Mouse (Mus musculus): ENCODE data around the gene Ccm2l. TPM values are rescaled to one million over a fixed set of nuclear protein-coding genes. Genes with fewer than 3 reads are reported as not detected.

Gene Ccm2l
- polyA plus RNA-seq, 1 experiment from 2014 or later: 2.8 TPM

DNA sequence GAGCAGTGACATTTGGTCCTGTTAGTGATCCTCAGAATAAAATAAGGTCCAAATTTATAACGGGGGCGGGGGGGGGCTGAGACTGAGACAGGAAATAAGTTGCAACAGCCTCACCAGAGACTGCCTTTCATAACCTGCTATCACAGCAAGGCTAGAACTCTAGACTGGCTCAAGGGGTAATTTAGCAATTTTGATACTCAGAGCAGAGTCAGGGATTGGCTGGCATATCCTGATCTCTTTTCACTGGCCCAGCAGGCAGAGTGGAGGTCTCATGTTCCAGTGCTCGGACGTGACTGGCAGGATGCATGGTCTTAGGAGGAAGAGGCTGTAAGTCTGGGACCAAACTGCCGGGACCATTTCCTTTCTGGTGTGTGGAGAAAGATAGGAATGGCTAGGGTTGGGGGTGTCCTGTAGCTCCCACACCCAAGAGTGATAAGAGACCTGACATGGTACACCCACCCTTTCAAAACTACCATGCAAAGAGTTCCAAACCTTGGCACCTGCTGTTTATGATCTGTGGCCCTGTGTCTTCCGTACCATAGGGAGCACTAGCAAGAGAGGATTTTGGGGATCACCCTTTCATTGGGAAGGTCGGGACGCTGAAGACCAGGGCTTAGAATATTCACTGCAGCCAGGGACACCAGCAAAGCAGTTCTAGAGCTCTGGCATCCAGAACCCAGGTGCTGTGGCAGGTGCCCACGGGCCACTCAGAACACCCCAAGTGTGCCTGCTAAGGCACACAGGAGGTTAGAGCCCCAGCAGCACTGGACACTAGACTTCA, 1.4 kb upstream of the Ccm2l start:
- ATAC-seq (ENCODE audit: low read depth): no peak
- Histone ChIP-seq H3K9me3 (ENCODE audit: control insufficient read depth, low read length) (no peaks in the 10 kb centered on the region), H3K4me2 (ENCODE audit: low read depth, low read length) (no peak overlapping the region), H3K36me3 (ENCODE audit: control insufficient read depth, insufficient read depth, low read length) (no peaks in the 10 kb centered on the region), H3K4me3 (ENCODE audit: low read length) (no peak overlapping the region), H3K9ac (ENCODE audit: low read length) (no peak overlapping the region), H3K4me1 (replicated peaks; ENCODE audit: control insufficient read depth, insufficient read depth, low read length) (no peaks in the 10 kb centered on the region), H3K27me3 (ENCODE audit: control insufficient read depth, insufficient read depth, low read depth, low read length) (0 out of 2 replicates have a peak, but pooled peaks cover 4% of the 10 kb centered on the region), H3K27ac (ENCODE audit: low read length) (peak overlapping the region; percentile 12; the same call in 1 of the 2 replicates)
- 57% methylated on average over 9 of the region's 9 CpGs for WGBS

DNA sequence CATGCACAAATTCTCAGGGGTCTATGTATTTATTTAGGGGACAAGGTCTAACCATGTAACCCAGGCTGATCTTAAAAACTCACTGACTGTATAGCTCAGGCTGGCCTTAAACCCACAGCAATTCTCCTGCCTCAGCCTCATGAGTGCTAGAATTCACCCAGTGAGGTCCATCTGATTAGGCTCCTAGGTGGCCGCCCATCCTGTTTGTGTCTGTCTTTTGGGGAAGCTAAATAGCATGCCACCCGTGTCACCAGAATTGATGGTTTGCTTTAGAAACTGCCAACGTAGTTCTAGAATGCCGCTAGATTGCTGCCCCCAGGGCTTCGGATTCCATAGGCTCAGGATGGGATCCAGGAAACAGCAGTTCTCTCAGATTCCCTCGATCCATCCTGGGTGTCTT, 1.2 kb downstream of the Ccm2l start:
- peak overlapping the region; percentile 39 for H3K4me2 ChIP-seq (ENCODE audit: low read depth, low read length)
- peaks cover 25% of the 10 kb centered on the region for H3K27me3 ChIP-seq (ENCODE audit: control insufficient read depth, insufficient read depth, low read depth, low read length)
- no peaks in the 10 kb centered on the region for H3K36me3 ChIP-seq (ENCODE audit: control insufficient read depth, insufficient read depth, low read length)
- no peak overlapping the region for H3K9ac ChIP-seq (ENCODE audit: low read length)
- 47% methylated on average over 6 of the region's 6 CpGs for WGBS
- H3K27ac ChIP-seq (ENCODE audit: low read length): peak overlapping the region; percentile 79
- peak overlapping the region; percentile 30 for H3K4me3 ChIP-seq (ENCODE audit: low read length)
- H3K9me3 ChIP-seq (ENCODE audit: control insufficient read depth, low read length): no peaks in the 10 kb centered on the region
- no peaks in the 10 kb centered on the region; the same call in 1 of the 2 replicates for H3K4me1 ChIP-seq (replicated peaks; ENCODE audit: control insufficient read depth, insufficient read depth, low read length)
- no peak for ATAC-seq (ENCODE audit: low read depth)

DNA sequence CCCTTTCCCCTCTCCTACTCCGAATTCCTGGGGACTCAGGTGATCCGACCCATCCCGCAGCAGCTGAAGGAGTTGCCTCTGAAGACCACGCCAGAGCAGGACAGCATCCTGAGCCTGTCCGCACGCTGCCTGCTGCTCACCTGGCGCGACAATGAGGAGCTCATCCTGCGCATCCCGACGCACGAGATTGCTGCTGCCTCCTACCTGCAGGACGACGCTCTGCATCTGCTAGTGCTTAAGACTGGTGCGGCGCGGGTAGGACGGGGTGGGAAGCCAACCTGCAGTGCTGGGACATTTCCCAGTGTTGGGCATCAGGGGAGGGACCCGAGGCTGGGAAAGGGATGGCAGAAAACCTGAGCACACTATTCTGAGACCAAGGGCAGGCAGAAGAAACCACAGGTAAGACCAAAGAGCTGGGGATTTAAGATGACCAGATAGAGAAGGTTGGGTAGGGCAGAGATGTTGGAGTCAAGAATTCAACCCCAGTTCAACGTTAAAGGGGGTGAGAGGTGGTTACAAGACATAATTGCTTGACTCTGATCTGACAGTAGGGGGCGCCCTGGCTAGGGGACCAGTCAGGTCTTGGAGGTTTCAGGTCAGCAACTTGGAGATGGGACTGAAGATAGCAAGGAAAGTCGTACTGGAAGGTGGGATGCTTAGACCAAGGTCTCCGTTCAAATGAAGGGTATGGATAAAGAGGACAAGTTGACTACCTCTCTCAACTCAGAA, 5.2 kb downstream of the Ccm2l start:
- no peak overlapping the region for H3K27ac ChIP-seq (ENCODE audit: low read length)
- 16% methylated on average over 23 of the region's 23 CpGs for WGBS
- no peaks in the 10 kb centered on the region; the same call in 1 of the 2 replicates for H3K4me1 ChIP-seq (replicated peaks; ENCODE audit: control insufficient read depth, insufficient read depth, low read length)
- H3K9ac ChIP-seq (ENCODE audit: low read length): no peak overlapping the region
- H3K4me3 ChIP-seq (ENCODE audit: low read length): no peak overlapping the region
- peaks cover 37% of the 10 kb centered on the region for H3K27me3 ChIP-seq (ENCODE audit: control insufficient read depth, insufficient read depth, low read depth, low read length)
- H3K36me3 ChIP-seq (ENCODE audit: control insufficient read depth, insufficient read depth, low read length): no peaks in the 10 kb centered on the region
- ATAC-seq (ENCODE audit: low read depth): no peak
- H3K4me2 ChIP-seq (ENCODE audit: low read depth, low read length): no peak overlapping the region
- no peaks in the 10 kb centered on the region for H3K9me3 ChIP-seq (ENCODE audit: control insufficient read depth, low read length)

DNA sequence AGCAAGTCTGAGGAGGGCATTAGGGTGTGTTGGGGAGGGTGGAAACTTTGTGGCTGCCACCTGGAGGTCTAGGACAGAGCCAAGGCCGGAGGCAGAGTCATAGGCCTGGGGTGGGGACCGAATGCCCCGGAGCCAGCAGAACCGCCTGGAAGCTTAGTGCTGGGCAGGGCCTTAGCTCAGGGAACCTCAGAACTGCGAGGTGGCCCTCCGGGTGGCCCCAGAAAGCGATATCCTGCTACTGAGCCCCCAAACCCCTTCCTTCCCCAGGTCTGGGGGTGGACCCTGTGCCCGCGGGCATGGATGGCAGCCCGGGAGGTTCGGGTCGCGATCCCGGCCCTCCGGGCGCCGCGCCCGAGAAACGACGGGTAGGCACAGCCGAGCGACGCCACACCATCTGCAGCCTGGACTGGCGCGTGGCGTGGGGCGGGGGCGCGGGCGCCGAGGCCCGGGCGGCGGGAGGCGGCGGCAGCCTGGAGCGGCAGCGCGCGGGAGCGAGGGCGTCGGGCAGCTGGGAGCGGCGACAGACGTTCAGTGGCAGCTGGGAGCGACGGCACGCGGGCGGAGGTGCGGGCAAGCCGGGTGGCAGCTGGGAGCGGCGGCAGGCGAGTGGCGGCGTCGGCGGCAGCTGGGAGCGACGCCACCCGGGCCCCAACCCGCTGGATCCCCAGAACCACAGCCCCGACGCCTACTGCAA, 5.9 kb downstream of the Ccm2l start:
- no peaks in the 10 kb centered on the region for H3K36me3 ChIP-seq (ENCODE audit: control insufficient read depth, insufficient read depth, low read length)
- H3K9me3 ChIP-seq (ENCODE audit: control insufficient read depth, low read length): no peaks in the 10 kb centered on the region
- H3K27me3 ChIP-seq (ENCODE audit: control insufficient read depth, insufficient read depth, low read depth, low read length): peaks cover 37% of the 10 kb centered on the region
- peak; percentile 41; the same call in 1 of the 2 replicates for ATAC-seq (ENCODE audit: low read depth)
- H3K27ac ChIP-seq (ENCODE audit: low read length): no peak overlapping the region
- H3K4me2 ChIP-seq (ENCODE audit: low read depth, low read length): peak overlapping the region; percentile 49
- 12% methylated on average over 39 of the region's 67 CpGs for WGBS
- peak overlapping the region; percentile 36 for H3K4me3 ChIP-seq (ENCODE audit: low read length)
- H3K4me1 ChIP-seq (replicated peaks; ENCODE audit: control insufficient read depth, insufficient read depth, low read length): no peaks in the 10 kb centered on the region; the same call in 1 of the 2 replicates
- H3K9ac ChIP-seq (ENCODE audit: low read length): peak overlapping the region; percentile 26; the same call in 1 of the 2 replicates

DNA sequence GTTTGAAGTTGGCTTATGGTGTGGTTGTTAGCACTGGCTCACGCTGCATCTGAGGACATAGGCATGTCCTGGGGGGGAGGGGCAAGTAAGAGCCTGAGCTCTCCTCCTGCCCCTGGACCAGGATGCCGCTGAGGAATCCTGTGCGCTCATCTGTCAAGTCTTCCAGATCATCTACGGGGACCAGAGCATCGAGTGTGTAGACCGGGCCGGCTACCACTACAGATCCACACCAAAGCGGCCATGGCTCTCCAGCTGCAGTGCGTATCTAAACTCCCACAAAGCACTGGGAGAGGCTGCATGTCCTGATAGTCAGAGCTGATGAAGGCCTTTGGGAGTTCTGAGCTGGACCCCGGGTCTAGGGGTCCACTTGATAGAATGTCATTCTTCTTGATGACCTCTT, 8.9 kb downstream of the Ccm2l start:
- ATAC-seq (ENCODE audit: low read depth): no peak
- H3K9me3 ChIP-seq (ENCODE audit: control insufficient read depth, low read length): no peaks in the 10 kb centered on the region
- H3K27ac ChIP-seq (ENCODE audit: low read length): no peak overlapping the region
- H3K4me3 ChIP-seq (ENCODE audit: low read length): no peak overlapping the region
- H3K4me1 ChIP-seq (replicated peaks; ENCODE audit: control insufficient read depth, insufficient read depth, low read length): no peaks in the 10 kb centered on the region; the same call in 1 of the 2 replicates
- peaks cover 33% of the 10 kb centered on the region for H3K27me3 ChIP-seq (ENCODE audit: control insufficient read depth, insufficient read depth, low read depth, low read length)
- 85% methylated on average over 10 of the region's 10 CpGs for WGBS
- H3K4me2 ChIP-seq (ENCODE audit: low read depth, low read length): no peak overlapping the region
- no peaks in the 10 kb centered on the region for H3K36me3 ChIP-seq (ENCODE audit: control insufficient read depth, insufficient read depth, low read length)
- no peak overlapping the region for H3K9ac ChIP-seq (ENCODE audit: low read length)

DNA sequence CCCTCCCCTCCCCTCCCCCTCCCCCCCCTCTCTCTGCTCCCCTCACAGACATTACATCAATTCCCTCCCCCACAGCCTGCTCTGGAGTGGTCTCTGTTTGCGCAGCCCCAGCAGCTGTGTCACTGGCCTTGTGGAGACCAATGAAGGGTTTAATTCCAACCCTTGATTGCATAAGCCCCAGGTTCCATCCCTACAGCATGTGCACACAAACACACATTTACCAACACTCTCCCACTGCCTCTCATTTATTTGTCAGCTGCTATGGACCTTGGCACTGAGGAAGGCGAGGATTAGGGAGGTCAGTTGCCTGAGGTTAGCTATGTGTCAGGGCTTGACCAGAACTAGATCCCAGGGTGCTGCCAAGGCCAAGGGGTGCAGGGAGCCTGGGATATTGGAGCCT, 10.2 kb downstream of the Ccm2l start:
- WGBS: 26% methylated on average over 2 of the region's 2 CpGs
- Histone ChIP-seq H3K36me3 (ENCODE audit: control insufficient read depth, insufficient read depth, low read length) (no peaks in the 10 kb centered on the region), H3K27me3 (ENCODE audit: control insufficient read depth, insufficient read depth, low read depth, low read length) (peaks cover 22% of the 10 kb centered on the region), H3K4me3 (ENCODE audit: low read length) (no peak overlapping the region), H3K4me1 (replicated peaks; ENCODE audit: control insufficient read depth, insufficient read depth, low read length) (no peaks in the 10 kb centered on the region; the same call in 1 of the 2 replicates), H3K9ac (ENCODE audit: low read length) (no peak overlapping the region), H3K4me2 (ENCODE audit: low read depth, low read length) (no peak overlapping the region), H3K9me3 (ENCODE audit: control insufficient read depth, low read length) (no peaks in the 10 kb centered on the region), H3K27ac (ENCODE audit: low read length) (no peak overlapping the region)
- ATAC-seq (ENCODE audit: low read depth): no peak

DNA sequence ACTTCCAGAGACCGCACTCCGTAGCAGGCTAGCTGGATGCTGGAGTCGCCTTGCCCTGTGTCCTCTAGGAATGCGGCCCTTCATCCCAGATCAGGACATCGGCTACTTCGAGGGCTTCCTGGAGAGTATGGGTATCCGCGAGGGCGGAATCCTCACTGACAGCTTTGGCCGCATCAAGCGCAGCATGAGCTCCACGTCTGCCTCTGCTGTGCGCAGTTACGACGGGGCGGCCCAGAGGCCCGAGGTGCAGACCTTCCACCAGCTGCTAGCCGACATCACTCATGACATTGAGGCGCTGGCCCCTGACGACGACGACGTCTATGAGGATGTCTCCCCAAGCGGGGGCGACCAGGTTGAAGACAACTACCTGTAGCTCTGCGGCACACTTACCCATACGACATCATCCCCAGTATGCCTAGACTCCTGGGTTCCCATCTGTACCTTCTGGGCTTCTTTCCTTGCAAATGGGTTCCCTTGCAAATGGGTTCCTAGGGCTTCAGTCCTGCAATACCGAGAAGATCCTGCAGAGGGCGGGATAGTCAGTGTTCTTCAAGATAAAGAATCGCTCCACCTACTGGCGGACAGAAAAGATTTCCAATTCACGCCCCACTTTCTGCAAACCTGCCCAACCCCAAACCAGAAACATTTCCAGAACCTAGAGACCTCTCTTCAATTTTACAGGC, 15.2 kb downstream of the Ccm2l start:
- Histone ChIP-seq H3K4me2 (ENCODE audit: low read depth, low read length) (no peak overlapping the region), H3K27ac (ENCODE audit: low read length) (no peak overlapping the region), H3K4me3 (ENCODE audit: low read length) (no peak overlapping the region), H3K36me3 (ENCODE audit: control insufficient read depth, insufficient read depth, low read length) (no peaks in the 10 kb centered on the region), H3K4me1 (replicated peaks; ENCODE audit: control insufficient read depth, insufficient read depth, low read length) (no peaks in the 10 kb centered on the region), H3K9me3 (ENCODE audit: control insufficient read depth, low read length) (no peaks in the 10 kb centered on the region), H3K9ac (ENCODE audit: low read length) (no peak overlapping the region), H3K27me3 (ENCODE audit: control insufficient read depth, insufficient read depth, low read depth, low read length) (no peaks in the 10 kb centered on the region)
- no peak for ATAC-seq (ENCODE audit: low read depth)
- WGBS: 32% methylated on average over 32 of the region's 32 CpGs

DNA sequence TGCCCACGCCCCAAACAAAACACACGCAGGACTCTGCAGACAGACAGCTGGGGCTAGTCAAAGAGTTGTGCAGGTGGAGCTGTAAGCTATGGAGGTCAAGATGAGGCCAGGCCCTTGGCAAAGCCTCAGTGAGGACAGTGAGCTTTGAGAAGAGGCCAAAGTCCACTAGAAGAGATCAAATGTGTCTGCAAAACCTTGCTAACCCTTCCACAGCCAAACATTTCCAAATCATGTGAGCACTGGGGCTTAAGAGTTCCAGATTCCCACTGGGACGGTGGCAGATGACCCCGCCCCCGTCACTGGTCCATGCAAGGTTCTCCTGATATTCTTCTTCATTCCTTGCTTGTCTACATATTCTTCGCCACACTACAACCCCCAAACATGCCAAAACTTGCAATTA, 16.1 kb downstream of the Ccm2l start:
- H3K9ac ChIP-seq (ENCODE audit: low read length): no peak overlapping the region
- no peak for ATAC-seq (ENCODE audit: low read depth)
- WGBS: 71% methylated on average over 6 of the region's 6 CpGs
- no peaks in the 10 kb centered on the region for H3K36me3 ChIP-seq (ENCODE audit: control insufficient read depth, insufficient read depth, low read length)
- no peak overlapping the region for H3K27ac ChIP-seq (ENCODE audit: low read length)
- H3K27me3 ChIP-seq (ENCODE audit: control insufficient read depth, insufficient read depth, low read depth, low read length): no peaks in the 10 kb centered on the region
- no peaks in the 10 kb centered on the region for H3K4me1 ChIP-seq (replicated peaks; ENCODE audit: control insufficient read depth, insufficient read depth, low read length)
- no peak overlapping the region for H3K4me2 ChIP-seq (ENCODE audit: low read depth, low read length)
- no peak overlapping the region for H3K4me3 ChIP-seq (ENCODE audit: low read length)
- no peaks in the 10 kb centered on the region for H3K9me3 ChIP-seq (ENCODE audit: control insufficient read depth, low read length)
